Mouse (Mus musculus) cerebellum, adult 2 months (tissue): ENCODE data around the gene Ppm1l.

Experiments
- CTCF ChIP-seq: fragments of 200-500 bp; IDR thresholded peaks from 2 replicates; pipeline ENCODE4 v1.5.1; 2011; ENCODE audit warnings: low read depth, mild to moderate bottlenecking, control low read depth, low read length, moderate library complexity, borderline replicate concordance; ENCODE audit not compliant: insufficient read depth
- POLR2A ChIP-seq: fragments of 200-500 bp; IDR thresholded peaks from 2 replicates; pipeline ENCODE4 v1.6.1; 2011; ENCODE audit warnings: low read length, control low read depth, borderline replicate concordance; ENCODE audit not compliant: insufficient read depth

DNA sequence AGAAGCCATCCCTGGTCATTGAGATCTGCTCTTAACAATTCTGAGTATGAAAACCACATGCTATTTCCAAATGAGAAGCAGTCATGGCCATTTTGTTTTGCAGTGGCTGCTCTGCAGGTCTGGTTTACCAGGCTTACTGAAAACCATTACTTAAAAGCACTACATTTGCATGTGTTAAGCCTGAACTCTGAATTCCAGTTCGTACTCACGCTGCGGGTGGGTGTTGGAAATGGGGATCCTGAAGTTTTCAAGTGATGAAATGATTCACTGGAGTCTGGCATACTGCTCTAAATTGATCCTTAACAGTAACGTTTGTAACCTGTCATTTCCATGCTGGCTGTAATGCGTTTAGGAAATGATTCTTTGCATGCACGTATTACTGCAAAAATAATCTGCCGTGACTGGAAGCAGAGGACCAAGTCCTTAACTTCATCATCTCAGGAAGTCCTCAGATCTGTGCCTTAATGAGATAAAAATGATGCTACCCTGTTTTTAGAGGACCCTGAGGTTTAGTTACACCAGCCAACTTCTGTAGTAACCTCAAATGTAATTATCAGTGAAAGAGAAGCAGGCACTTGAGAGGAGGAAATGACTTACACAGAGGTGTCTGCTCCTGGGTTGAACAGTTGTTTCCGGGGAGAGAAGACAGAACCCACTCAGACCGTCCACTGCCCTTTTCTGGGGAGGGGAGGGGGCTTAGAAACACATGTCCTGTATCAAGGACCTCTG, 151.8 kb downstream of the Ppm1l start:
- TF ChIP-seq POLR2A (no peak), CTCF (no peak)
